Mouse (Mus musculus): ENCODE data around the gene Heatr6.
A peak's percentile ranks its signal among the peaks of the same experiment; 100 is the strongest.

Gene Heatr6

DNA sequence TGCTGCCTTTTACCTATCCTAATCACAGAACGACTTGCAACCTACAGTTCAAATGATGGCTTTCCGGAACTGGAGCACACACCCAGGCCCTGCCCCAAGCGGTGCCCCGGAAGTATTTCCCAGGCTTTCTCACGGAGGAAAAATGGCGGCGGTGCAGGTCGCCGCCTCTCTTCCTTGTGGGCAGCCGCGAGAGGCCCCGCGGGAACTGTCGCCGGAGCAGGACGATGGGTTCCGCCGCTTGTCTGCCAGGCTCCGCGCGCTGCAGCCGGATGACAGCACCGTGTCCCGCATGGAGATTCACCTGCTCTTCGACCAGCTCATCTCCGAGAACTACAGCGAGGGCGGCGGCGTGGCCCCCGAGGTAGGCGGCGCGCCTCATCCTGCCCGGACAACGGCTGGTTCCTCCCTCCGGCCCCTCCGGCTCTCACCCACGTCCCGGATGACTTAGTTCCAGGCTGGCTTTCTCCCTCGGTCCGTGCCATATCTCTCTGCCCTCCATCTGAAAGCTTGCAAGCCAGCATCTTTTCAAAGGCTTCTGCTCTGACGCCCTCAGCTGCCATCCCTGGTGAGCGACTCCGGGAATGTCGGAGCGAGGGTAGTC lies at the start of gene Heatr6:
Gene Heatr6, plus strand, starts transcription at position 116 of the 601 bp plus-strand sequence.
- DNase-seq (ENCODE audit: low read depth, low spot score) = peak; percentile 91

DNA sequence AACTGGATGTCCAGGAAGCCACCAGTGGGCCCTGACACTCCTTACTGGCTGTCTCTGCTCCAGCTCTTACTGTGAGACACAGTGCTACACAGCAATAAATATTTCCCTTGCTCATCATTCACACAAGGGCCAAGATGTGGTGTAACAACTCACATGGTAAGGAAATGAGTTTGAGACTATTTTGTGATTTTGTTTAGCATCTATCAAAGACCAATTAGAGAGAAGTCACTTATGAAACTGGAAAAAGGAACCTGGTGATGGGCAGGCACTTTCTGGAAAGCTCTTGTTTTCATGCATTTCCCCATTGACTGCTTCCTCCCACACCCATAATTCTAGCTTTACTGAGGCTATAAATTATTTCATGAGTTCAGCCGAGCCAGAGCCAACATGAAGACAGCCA lies 49.8 kb upstream of the Heatr6 start, which contains the start of gene Wfdc17:
Gene Wfdc17, plus strand, starts transcription at position 287 of the 400 bp plus-strand sequence.
- DNase-seq (ENCODE audit: low read depth, low spot score) = no peak

DNA sequence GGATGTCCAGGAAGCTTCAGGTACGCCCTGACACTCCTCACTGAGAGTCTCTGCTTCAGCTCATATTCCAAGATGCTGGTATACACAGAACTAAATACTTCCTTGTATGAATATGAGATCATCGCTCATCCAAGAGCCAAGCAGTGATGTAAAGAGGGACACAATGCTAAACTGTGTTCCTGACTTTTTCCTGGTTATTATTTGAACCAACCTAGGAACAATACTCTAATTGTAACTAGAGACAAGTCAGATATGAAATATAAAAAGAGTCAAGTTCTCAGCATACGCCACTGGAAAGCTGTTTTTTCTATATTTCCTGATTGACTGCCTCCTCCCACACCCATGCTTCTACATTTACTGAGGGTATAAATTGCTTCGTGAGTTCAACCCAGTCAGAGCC lies 44.8 kb upstream of the Heatr6 start, which contains the start of gene Wfdc18:
Gene Wfdc18, plus strand, starts transcription at position 301 of the 400 bp plus-strand sequence.
- no peak for DNase-seq (ENCODE audit: low read depth, low spot score)

DNA sequence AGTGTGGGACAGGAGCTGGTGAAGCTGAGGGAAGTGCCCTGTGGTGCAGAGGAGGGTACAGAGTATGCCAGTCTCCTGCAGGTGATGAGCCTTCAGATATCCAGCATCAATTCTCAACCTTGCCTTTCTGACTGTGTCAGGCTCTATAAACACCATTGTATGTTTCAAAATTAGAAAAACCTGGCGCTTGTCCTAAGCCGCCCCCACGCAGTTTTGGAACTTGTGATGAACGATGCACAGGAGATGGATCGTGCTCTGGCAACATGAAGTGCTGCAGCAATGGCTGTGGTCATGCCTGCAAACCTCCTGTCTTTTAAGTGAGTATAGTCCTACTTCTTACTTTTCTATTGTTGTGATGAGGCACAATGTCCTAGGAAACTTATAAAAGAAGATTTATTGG lies 43.8 kb upstream of the Heatr6 start:
- DNase-seq (ENCODE audit: low read depth, low spot score) = no peak

DNA sequence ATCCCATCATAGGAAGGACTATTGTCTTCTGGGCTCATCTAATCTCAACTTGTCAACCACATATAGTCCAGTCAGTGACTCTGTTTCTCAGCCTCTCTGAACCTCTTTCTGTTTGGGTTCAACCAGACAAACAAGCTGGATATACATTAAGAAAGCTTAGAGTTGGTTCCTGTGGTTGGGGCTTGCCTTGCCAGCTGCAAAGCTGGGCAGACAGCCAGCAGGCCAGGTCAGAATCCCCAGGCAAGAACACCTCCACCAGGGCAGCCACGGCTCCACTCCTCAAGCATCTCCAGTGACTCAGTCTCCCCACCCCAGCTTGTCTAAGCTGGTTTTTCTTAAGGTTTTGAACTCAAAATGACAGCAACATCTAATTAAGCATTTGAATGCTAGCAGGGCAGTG lies 40.8 kb upstream of the Heatr6 start:
- DNase-seq (ENCODE audit: low read depth, low spot score) = no peak

DNA sequence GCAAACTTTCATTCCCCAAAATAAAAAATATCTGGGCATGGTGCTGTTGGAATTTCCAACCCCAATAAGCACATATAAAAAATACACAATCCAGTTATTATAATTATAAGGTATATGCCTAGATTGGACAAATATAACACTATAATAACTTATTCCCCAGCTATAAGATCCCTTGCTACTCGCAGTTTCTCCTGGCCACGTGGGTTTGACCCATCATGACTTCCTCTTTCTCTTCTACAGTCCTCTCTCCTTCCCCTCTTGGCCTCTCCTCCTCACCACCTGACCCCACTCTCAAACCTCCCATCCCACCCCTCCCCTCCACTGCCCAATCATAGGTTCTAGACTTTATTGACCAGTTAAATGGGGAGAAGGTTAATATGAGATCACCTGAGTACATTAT lies 39.6 kb upstream of the Heatr6 start:
- no peak for DNase-seq (ENCODE audit: low read depth, low spot score)

DNA sequence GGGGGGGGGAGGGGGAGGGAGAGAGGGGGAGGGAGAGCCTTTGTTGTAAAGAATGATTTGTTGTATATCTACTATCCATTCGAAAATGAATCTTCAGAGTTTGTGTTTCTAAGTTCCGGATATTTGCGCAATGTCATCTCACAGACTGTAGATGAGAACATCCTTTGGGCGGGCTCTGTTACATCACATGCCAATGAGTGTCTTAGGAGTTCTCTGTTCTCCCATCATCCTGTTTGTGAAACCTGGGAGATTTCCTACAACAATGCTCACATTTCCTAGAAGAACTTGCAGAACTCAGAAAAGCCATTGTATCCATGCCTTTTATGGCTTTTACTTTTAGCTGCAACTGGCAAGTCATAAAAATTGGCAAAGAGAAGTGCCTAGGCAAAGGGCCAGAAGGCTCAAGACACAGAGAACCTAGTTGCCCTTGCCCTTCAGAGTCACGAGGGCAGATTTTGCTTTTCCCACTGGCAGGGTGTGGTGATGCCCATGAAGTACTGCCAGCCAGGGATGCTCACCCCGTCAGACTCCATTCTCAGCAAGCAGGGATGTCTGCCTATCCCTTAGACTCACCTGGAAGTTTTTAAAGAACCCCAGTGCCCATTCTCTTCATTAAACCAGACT lies 36.3 kb upstream of the Heatr6 start:
- no peak for DNase-seq (ENCODE audit: low read depth, low spot score)

DNA sequence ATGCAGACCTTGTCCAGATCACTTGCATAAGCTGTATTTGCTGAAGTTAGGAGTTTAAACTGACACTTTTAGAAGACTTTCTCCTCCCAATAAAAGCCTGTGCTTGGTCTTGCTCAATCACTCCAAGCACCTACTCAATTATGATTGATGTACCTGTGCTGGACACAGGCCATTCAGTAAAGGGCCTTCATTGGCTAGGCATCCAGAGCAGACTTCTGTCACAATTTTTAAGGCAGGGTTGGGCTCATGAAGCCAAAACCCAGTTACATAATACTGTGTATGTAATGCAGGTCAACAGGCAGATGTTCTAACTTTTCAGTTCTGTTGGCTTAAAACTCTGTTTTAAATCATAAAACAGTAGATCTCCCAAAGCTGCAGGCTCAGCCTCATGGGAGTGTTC lies 32.7 kb upstream of the Heatr6 start:
- DNase-seq (ENCODE audit: low read depth, low spot score) = no peak

DNA sequence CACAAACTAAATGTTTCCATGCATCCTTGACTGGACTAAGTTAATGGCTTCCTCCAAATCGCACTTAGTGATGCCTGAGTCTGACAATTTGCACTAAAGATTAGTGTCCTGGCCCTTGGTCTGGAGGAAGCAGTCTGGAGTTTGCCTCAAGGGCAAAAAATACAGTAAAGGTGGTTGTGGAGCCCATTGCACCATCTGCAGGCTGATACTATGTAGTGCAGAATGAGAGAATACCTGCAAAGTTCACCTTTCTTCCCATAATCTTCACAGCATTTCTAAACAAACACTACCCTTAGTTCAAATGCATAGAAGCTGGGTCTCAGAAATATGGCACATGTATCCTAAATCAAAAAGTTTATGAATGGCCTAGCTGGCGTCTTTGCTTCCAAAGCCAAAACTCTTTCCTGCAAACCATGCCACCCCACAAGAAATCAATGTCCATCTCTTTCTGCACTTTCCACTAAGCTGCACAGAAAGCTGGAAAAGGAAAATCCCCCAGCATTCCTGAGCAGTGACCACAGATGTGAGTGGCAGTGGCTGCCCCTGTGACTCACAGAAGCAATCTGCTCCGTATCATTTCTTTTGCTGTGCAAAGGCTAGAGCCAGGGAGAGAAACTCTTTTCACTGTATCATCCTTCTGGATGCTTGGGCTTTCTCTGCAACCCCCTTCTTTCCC lies 24.6 kb upstream of the Heatr6 start:
- DNase-seq (ENCODE audit: low read depth, low spot score) = no peak

DNA sequence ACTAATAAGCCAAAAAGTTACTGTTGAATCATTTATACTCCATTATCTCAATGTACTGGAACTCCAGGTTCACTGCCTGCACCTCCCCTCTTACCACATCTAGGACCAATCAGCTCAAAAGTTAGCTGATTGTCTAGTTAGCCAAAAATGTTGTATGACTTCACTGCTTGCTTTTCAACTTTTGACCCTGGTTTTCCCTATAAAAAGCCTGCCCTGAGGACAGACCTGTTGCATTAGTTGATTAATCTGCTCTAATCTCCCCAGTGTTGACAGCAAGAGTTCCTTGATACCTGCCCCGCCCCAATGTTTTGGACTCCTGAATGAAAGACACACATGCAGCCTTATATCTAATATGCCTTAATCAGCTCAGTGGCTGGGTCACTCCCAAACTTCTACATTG lies 22.4 kb upstream of the Heatr6 start:
- DNase-seq (ENCODE audit: low read depth, low spot score) = no peak

DNA sequence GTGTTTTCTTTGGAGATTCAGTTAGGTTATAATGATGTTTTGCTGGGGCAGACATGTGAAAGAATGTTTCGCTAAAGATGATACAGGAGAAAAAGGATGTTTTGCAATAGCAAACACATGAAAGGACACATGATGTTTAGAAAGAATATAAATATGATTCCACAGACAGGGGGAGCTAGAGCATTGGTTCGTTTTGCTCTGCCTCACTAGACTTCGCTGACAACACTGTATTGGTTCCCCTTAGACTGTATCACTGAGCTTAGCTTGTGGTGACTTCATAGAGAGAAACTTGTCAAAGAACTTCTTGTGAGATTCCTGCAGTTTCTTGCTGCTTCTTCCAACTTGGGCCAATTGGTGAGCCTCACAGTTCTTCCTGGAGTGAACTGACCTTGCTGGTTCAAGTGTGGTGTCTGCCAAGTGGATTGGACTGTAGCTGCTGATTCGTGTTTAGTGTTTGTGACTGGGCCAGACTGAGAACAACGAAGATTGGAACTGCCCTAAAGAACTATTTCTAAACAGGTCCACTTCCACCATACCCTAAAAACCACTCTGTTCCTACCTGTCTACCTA lies 20.3 kb upstream of the Heatr6 start:
- DNase-seq (ENCODE audit: low read depth, low spot score) = no peak

DNA sequence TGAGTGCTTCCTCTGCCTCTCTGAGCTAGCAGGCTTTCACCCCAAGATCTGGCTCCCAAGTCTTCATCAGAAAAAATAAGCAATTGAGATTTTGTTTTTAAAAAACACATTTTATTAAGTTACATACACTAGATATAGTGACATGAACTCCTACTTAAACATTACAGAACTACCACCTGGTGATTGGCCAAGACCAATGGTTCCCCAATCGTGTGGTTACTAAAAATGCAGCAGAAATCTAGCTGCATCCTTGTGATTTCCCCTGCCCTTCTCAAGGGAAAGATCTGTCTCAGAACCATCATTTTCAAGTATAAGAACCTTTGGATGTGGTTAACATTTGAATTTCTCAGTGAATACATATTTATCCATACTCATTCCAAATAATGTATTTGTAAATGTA lies 19.3 kb upstream of the Heatr6 start:
- DNase-seq (ENCODE audit: low read depth, low spot score) = no peak

DNA sequence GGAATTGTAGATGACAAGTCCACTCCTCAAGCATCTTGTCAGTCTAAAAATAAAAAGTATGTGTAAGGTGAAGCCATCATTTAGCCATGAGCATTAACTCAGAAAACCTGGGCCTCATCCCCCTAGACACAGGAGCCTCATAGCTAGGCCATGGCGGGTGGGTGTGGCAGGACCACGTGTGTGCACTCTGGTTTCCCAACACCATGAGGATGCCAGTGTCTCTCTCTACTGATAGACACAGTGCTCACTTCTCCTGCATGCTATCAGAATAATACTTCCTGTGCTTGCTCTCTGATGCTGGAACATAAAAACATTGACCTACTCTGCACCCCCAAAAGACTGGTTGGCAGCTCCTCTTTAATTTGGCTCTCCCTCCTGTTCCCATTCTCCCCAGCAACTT lies 17.6 kb upstream of the Heatr6 start:
- no peak for DNase-seq (ENCODE audit: low read depth, low spot score)

DNA sequence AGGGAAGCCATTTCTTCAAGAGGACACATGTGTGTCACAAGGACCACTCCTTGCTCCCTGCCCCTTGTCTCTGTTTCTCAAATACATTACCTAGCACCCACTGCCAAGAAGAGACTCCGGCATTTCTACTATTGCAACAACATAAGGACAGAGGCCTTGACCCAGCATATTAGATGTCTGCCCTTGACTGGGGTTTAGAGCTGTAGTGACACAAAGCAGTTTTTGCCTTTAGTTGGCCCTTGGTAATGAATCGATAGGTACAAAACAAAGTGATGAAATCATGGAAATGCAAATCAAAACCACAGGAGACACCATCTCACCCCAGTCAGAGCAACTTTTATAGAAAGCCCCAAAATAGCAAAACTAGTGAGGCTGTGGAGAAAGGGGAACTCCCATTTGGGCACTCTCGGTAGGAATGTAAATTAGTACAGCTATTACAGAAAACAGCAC lies 16.4 kb upstream of the Heatr6 start:
- DNase-seq (ENCODE audit: low read depth, low spot score) = peak; percentile 46

DNA sequence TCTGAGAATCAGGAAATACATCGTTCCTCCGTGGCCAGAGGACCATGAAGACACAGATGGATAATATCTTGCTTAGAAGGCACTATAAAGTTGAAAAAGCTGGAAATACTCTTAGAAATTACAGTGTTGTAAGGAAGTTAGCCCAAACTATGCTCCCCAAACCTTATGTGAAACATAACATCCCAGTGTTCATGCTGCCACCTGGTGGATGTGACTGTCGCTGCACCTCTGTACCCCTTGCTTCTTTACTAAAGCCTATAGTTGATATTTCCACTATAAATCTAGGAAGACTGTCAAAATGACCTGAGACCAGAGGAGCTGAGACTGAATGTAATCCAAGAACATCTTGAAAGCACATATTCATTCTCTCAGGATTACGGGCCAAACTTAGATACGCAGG lies 14.3 kb upstream of the Heatr6 start:
- DNase-seq (ENCODE audit: low read depth, low spot score) = peak; percentile 64

DNA sequence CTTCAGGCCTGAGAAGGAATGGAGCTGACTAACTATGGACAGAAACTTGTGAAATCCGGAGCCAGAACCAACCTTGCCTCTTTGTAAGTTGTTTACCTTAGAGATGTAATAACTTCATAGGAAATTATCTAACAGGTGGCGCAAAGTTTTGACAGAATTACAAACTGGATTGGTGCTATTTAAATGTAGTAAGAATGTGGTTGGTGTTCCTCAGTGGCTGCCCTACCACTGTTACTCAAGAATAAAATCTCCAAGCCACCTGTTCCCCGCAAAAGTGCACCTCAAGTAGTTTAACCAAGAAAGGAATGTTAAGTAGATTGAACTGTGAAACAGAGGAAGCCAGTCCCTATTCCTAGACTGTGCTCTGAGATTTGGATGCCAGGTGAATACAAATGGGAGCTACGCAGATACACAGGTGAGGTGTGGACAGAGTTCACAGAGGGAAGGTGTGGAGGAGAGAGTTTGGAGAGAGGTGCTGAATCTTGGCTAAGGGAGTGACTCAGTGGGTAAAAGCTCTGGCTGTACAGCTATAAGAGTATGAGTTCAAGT lies 13.0 kb upstream of the Heatr6 start:
- no peak for DNase-seq (ENCODE audit: low read depth, low spot score)

DNA sequence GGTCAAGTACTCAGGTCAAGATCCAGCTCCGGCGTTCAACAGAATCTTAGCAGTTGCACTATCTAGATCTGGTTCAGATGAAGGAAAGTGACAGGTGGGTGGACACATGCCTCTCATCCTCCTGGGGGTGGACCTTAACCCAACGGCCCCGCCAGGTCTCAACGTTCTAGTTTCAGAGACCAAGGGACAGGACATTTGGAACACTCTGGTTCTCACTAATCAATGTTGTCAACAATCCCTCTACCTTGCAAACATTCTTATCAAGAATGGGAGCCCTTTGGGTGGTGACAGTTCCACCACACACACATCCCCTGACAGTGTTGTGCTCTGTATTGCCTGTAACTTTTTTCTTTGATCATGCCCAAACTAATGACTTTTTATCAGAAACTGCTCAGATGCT lies 11.7 kb upstream of the Heatr6 start:
- DNase-seq (ENCODE audit: low read depth, low spot score) = no peak

DNA sequence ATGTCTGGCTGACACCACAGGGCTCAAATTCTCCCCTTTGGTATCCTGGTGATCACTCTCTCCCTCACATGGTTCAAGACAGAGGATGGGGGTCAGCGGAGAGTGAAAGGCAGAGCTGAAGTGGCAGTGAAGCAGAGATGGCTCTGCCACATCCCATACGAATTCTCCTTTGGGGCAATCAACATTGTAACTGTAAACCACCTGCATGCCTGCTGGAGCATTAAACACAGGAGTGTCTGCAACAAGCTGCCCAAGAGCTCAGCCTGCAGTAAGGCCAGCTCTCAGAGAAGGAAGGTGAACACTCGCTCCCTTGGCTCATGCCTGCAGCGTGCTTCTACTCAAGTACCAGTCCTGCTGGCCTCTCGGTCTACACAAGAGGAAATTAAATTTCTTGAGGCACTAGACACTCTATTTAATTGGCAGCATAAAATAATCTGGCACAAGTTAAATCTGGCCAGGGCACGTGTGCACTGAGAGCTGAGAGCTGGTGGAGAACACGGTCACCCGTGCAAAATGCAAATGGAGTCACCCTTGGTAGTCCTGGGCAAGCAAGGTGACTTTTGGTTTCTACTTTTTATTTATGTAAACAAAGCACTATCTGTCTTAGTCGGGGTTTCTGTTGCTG lies 10.7 kb upstream of the Heatr6 start:
- no peak for DNase-seq (ENCODE audit: low read depth, low spot score)

DNA sequence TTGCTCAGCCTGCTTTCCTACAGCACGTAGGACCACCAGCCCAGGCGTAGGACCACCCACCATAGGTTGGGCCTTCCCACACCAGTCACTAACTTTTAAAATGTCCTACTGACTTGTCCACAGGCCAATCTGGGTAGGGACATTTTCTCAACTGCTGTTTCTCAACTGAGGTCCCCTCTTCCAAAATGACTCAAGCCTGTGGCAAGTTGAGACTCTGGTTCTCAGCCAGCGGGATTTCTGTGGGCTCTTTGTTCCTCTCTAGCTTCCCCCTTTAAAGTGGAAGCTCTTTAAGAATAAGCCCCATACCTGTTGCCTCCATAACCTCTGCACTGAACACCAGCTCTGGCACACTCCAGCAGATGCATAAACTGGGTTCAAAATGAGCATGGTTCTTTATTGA lies 10.0 kb upstream of the Heatr6 start:
- no peak for DNase-seq (ENCODE audit: low read depth, low spot score)

DNA sequence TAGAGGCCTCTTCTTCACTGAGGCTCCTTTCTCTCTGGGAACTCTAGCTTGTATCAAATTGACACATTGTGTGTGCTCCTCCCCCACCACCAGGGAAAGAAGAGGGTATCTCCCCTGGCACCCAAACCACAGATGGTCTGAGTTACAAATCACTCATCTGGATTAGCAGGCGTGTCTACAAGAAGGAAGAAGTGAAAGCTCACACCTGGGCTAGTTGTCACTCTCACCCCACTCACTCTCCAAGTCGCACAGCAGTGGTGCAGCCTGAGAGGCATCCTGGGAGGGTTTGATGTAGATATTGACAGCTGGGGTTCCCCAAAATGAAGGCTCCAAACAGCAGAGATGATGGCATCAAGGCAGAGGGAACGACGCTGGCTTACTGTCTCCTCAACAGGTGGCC lies 7.3 kb upstream of the Heatr6 start:
- DNase-seq (ENCODE audit: low read depth, low spot score) = no peak

DNA sequence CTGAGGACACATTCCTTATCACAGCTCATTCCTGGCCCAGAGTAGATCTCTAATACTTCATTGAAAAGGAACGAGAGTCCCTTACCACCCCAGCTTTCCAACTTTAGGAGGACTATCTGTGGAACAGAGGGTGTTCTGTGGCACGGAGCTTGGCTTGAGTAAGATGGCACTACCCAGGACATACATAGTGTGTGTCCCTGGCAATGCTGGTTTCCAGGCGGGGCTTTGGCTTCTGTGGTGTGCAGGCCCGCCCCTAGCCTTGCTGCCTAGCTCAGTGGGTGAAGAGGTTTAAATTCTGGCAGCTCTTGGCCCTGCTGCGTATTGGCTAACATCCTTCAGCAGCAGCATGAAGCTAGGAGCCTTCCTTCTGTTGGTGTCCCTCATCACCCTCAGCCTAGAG lies 6.8 kb upstream of the Heatr6 start, which contains the start of gene Wfdc21:
Gene Wfdc21, plus strand, starts transcription at position 260 of the 400 bp plus-strand sequence.
- DNase-seq (ENCODE audit: low read depth, low spot score) = no peak
